Mouse (Mus musculus) cerebellum, adult 2 months (tissue): ENCODE measurements around the gene Tssk6.

Experiments used
- CTCF ChIP-seq: fragments of 200-500 bp; IDR thresholded peaks from 2 replicates; pipeline ENCODE4 v1.5.1; 2011; ENCODE audit warnings: low read depth, mild to moderate bottlenecking, control low read depth, low read length, moderate library complexity, borderline replicate concordance; ENCODE audit not compliant: insufficient read depth
- POLR2A ChIP-seq: fragments of 200-500 bp; IDR thresholded peaks from 2 replicates; pipeline ENCODE4 v1.6.1; 2011; ENCODE audit warnings: low read length, control low read depth, borderline replicate concordance; ENCODE audit not compliant: insufficient read depth

GRCm38 (mm10) chr8:69904096-69904495 lies 2.1 kb downstream of the Tssk6 start:
- TF ChIP-seq POLR2A: no peak
- TF ChIP-seq CTCF: no peak
